Mouse (Mus musculus) stomach, postnatal 0 days (tissue): Measurements from ENCODE around the gene Slc43a3.

ENCODE experiments used
- CTCF ChIP-seq: IDR thresholded peaks from 2 replicates; pipeline ENCODE4 v1.5.1; 2016; ENCODE audit warnings: antibody characterized with exemption, low read depth, mild to moderate bottlenecking, moderate library complexity
- EP300 ChIP-seq: optimal IDR thresholded peaks from 2 replicates; pipeline ENCODE3; 2016; ENCODE audit warnings: antibody characterized with exemption

- TF ChIP-seq CTCF (no peak), EP300 (no peak)
Observed at GRCm38 (mm10) chr2:84952251-84952650, 15.9 kb downstream of the Slc43a3 start.
